Mouse (Mus musculus): ENCODE data around the gene Pacsin2.
A peak's percentile ranks its signal among the peaks of the same experiment; 100 is the strongest.
"Not testable (repeated sequence)": the region's sequence is repeated elsewhere in the genome, so short reads cannot be mapped to it uniquely, and the experiment has no call there.

The Pacsin2 gene

GRCm38 (mm10) chr15:83419562-83419961, 44.8 kb downstream of the Pacsin2 start:
- no peak for DNase-seq

- DNase-seq = no peak
Measured at GRCm38 (mm10) chr15:83418685-83419084, 45.7 kb downstream of the Pacsin2 start.

GRCm38 (mm10) chr15:83417916-83418315, 46.5 kb downstream of the Pacsin2 start:
- no peak for DNase-seq

- no peak for DNase-seq
Measured at GRCm38 (mm10) chr15:83417407-83417806, 47.0 kb downstream of the Pacsin2 start.

- DNase-seq = no peak
Measured at GRCm38 (mm10) chr15:83415391-83415790, 49.0 kb downstream of the Pacsin2 start.

GRCm38 (mm10) chr15:83411616-83412015, 52.8 kb downstream of the Pacsin2 start:
- peak in 1 of 2 experiments; percentile 50 for DNase-seq

- DNase-seq = no peak
Measured at GRCm38 (mm10) chr15:83410735-83411134, 53.7 kb downstream of the Pacsin2 start.

- DNase-seq = no peak
Measured at GRCm38 (mm10) chr15:83410270-83410669, 54.1 kb downstream of the Pacsin2 start.

- peak; percentile 39 to 62 for DNase-seq
Measured at GRCm38 (mm10) chr15:83408692-83409442, 55.5 kb downstream of the Pacsin2 start.

- no peak for DNase-seq
Measured at GRCm38 (mm10) chr15:83408216-83408615, 56.2 kb downstream of the Pacsin2 start.

- peak in 1 of 2 experiments; percentile 55 for DNase-seq
Measured at GRCm38 (mm10) chr15:83407502-83407901, 56.9 kb downstream of the Pacsin2 start.

GRCm38 (mm10) chr15:83405866-83406265, 58.5 kb downstream of the Pacsin2 start:
- not testable (repeated sequence) for DNase-seq

- no peak for DNase-seq
Measured at GRCm38 (mm10) chr15:83404008-83404407, 60.4 kb downstream of the Pacsin2 start.

- DNase-seq = no peak
Measured at GRCm38 (mm10) chr15:83403016-83403415, 61.4 kb downstream of the Pacsin2 start.

- DNase-seq = no peak
Measured at GRCm38 (mm10) chr15:83392722-83393121, 71.7 kb downstream of the Pacsin2 start.

- no peak for DNase-seq
Measured at GRCm38 (mm10) chr15:83387911-83388310, 76.5 kb downstream of the Pacsin2 start.

- DNase-seq = no peak
Measured at GRCm38 (mm10) chr15:83383633-83384032, 80.8 kb downstream of the Pacsin2 start.

- no peak for DNase-seq
Measured at GRCm38 (mm10) chr15:83383136-83383535, 81.3 kb downstream of the Pacsin2 start.

GRCm38 (mm10) chr15:83382467-83382866, 81.9 kb downstream of the Pacsin2 start:
- DNase-seq = no peak

- no peak for DNase-seq
Measured at GRCm38 (mm10) chr15:83377153-83377552, 87.3 kb downstream of the Pacsin2 start.

GRCm38 (mm10) chr15:83375136-83375535, 89.3 kb downstream of the Pacsin2 start:
- DNase-seq = peak; percentile 75 to 84

GRCm38 (mm10) chr15:83374076-83374475, 90.3 kb downstream of the Pacsin2 start:
- no peak for DNase-seq

- not testable (repeated sequence) for DNase-seq
Measured at GRCm38 (mm10) chr15:83368702-83369101, 95.7 kb downstream of the Pacsin2 start.

GRCm38 (mm10) chr15:83368261-83368660, 96.1 kb downstream of the Pacsin2 start:
- peak; percentile 27 to 55 for DNase-seq

All from lung, postnatal 4 days (tissue).